12 mouse cellular contexts compared by ENCODE assay signal in the genomic region with DNA sequence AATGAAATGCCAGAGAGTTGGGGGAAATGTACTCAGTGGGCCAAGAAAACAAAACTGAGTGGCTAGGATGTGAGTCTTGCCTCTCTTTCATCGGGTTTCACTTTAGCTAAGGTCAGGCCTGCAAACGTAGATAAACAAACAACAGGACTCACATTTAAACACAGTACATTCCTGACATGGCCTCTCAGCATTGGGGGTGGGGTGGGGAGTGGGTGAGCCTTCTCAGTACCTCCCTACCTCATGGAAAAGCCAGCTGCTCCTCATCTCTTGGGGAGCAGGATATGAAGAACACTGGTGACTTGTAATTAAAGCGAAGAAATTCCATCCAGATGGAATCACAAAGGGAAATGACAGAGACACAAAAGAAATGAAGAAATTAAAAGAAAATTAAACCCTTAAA.
DNase-seq lines count a peak whose midpoint lies in the region; ATAC-seq lines count a peak whose summit lies in the region.
"Had no signal": no experiment of that assay in that cellular context is flagged by ENCODE, and none has a peak within 500 bp of the region (broad histone marks: within the 10 kb centered on the region; RNA-seq: fewer than 3 reads in every experiment).

No protein-coding gene starts in this region.

- H3K4me1 ChIP-seq in kidney, embryonic 14.5 days (ENCODE audit: control insufficient read depth, insufficient read depth, low read length) = no peaks in the 10 kb centered on the region
- H3K4me1 ChIP-seq: forebrain, embryonic 13.5 days had no signal

- H3K4me2 ChIP-seq in kidney, embryonic 14.5 days (replicated peaks; ENCODE audit: low read depth, low read length) = no peak overlapping the region
- H3K4me2 ChIP-seq: embryonic facial prominence, embryonic 12.5 days; forebrain, embryonic 13.5 days had no signal

- H3K36me3 ChIP-seq in kidney, embryonic 14.5 days (ENCODE audit: control insufficient read depth, insufficient read depth, low read length) = no peaks in the 10 kb centered on the region
- H3K36me3 ChIP-seq: embryonic facial prominence, embryonic 12.5 days had no signal

- peak; percentile 87 for ATAC-seq in kidney, embryonic 14.5 days (ENCODE audit: low FRiP score, low TSS enrichment)
- ATAC-seq in inflammation-experienced regulatory T-cells, adult 6 months = no peak
- ATAC-seq: forebrain, embryonic 13.5 days had no signal

- no peaks in the 10 kb centered on the region for H3K27me3 ChIP-seq in kidney, embryonic 14.5 days (ENCODE audit: control insufficient read depth, insufficient read depth, low read length)
- H3K27me3 ChIP-seq: embryonic facial prominence, embryonic 12.5 days; forebrain, embryonic 13.5 days had no signal

- no peak overlapping the region for H3K9ac ChIP-seq in kidney, embryonic 14.5 days (ENCODE audit: low read depth, low read length)
- H3K9ac ChIP-seq: embryonic facial prominence, embryonic 12.5 days; forebrain, embryonic 13.5 days had no signal

- H3K4me3 ChIP-seq in kidney, embryonic 14.5 days (ENCODE audit: low read length) = no peak overlapping the region
- H3K4me3 ChIP-seq: embryonic facial prominence, embryonic 12.5 days; forebrain, embryonic 13.5 days had no signal

- H3K9me3 ChIP-seq in kidney, embryonic 14.5 days (ENCODE audit: control insufficient read depth, low read length) = no peaks in the 10 kb centered on the region
- H3K9me3 ChIP-seq: embryonic facial prominence, embryonic 12.5 days; forebrain, embryonic 13.5 days had no signal

- no peak overlapping the region for H3K27ac ChIP-seq in kidney, embryonic 14.5 days (ENCODE audit: low read depth, low read length)
- H3K27ac ChIP-seq: embryonic facial prominence, embryonic 12.5 days; forebrain, embryonic 13.5 days had no signal

- WGBS in kidney, embryonic 14.5 days = 25% methylated on average over 3 of the region's 3 CpGs

- peak; percentile 1 for DNase-seq in gastrocnemius, adult 18-20 months (ENCODE audit: low spot score)
- DNase-seq in gastrocnemius, postnatal 10 days = no peak
- no peak for DNase-seq in kidney, postnatal 25 days
- peak; percentile 14 for DNase-seq in Muller cell, postnatal 12 days (ENCODE audit: inconsistent ontology term)
- DNase-seq in heart, postnatal 4 days = peak; percentile 12
- DNase-seq in adrenal gland, postnatal 25 days = no peak
- DNase-seq: cerebellum, adult 18-20 months; thymus, adult 2 months had no signal

Comparison
In these comparisons a context has a peak if more than half of its experiments do, and no peak if none do; other contexts are left out.
1. DNase-seq: peak in gastrocnemius, adult 18-20 months (single experiment), Muller cell, postnatal 12 days (single experiment) and heart, postnatal 4 days (single experiment); none in gastrocnemius, postnatal 10 days (single experiment), kidney, postnatal 25 days (0 of 2) and adrenal gland, postnatal 25 days (single experiment).